Mouse (Mus musculus) midbrain, postnatal 0 days (tissue): ENCODE results near the gene Hap1. TPM values are rescaled to one million over a fixed set of nuclear protein-coding genes. Genes with fewer than 3 reads are reported as not detected.

Experiments used
- ATAC-seq: fragments of 200-750 bp; cut with Nextera tagmentation; 2 replicates; pipeline ENCODE4 v1.8.0; 2017; ENCODE audit warnings: moderate number of reproducible peaks, mild to moderate bottlenecking, moderate TSS enrichment, moderate library complexity; ENCODE audit not compliant: low FRiP score
- DNase-seq: peaks from one replicate; pipeline ENCODE4 v3.0.0-alpha.2; 2015; ENCODE audit warnings: low spot score
- H3K27ac ChIP-seq: fragments of 300-500 bp; sonication (generic); 2 replicates; pipeline ENCODE4 v1.5.1; 2014; ENCODE audit warnings: low read depth, mild to moderate bottlenecking, low read length, mixed read lengths
- H3K27me3 ChIP-seq: fragments of 300-500 bp; sonication (generic); 2 replicates; pipeline ENCODE4 v1.6.1; 2014; ENCODE audit warnings: low read length, control low read depth, mixed read lengths; ENCODE audit not compliant: insufficient read depth
- H3K36me3 ChIP-seq: fragments of 300-500 bp; sonication (generic); 2 replicates; pipeline ENCODE4 v1.6.1; 2014; ENCODE audit warnings: low read length, control low read depth, mixed read lengths; ENCODE audit not compliant: insufficient read depth
- H3K4me1 ChIP-seq: fragments of 300-500 bp; sonication (generic); 2 replicates; pipeline ENCODE4 v1.6.1; 2014; ENCODE audit warnings: mild to moderate bottlenecking, control low read depth, antibody characterized with exemption, low read length, mixed read lengths; ENCODE audit not compliant: insufficient read depth
- H3K4me2 ChIP-seq: fragments of 300-500 bp; sonication (generic); 2 replicates; pipeline ENCODE4 v1.6.1; 2014; ENCODE audit warnings: low read depth, mild to moderate bottlenecking, low read length, mixed read lengths; ENCODE audit not compliant: poor library complexity, severe bottlenecking
- H3K4me3 ChIP-seq: fragments of 300-500 bp; sonication (generic); 2 replicates; pipeline ENCODE4 v1.5.1; 2014; ENCODE audit warnings: low read depth, mild to moderate bottlenecking, low read length, moderate library complexity
- H3K9ac ChIP-seq: fragments of 300-500 bp; sonication (generic); replicated peaks from 2 replicates; pipeline ENCODE4 v1.6.1; 2014; ENCODE audit warnings: mild to moderate bottlenecking, low read length, moderate library complexity, mixed read lengths; ENCODE audit not compliant: poor library complexity, severe bottlenecking
- H3K9me3 ChIP-seq: fragments of 300-500 bp; sonication (generic); 2 replicates; pipeline ENCODE4 v1.6.1; 2016; ENCODE audit warnings: low read length, control low read depth
- CTCF ChIP-seq: IDR thresholded peaks from 2 replicates; pipeline ENCODE4 v1.5.1; 2016; ENCODE audit warnings: antibody characterized with exemption, mild to moderate bottlenecking
- WGBS: fragments of 180-500 bp; shearing (Covaris S2); extraction: QIAGEN DNeasy Blood & Tissue Kit; methylation state at CpG from one replicate; pipeline ENCODE4 v1.1.7; 2014; 5-methylcytosine and 5-hydroxymethylcytosine counted together
- polyA plus RNA-seq: library from polyadenylated mRNA; unstranded; fragments of >200 nt; fragmentation: Nextera tagmentation; extraction: Ambion mirVana; gene quantifications from 2 replicates; pipeline ENCODE4 v1.2.1, GENCODE M21; 2015
- total RNA-seq: library from RNA; depleted of rRNA; stranded (reverse); fragments of >200 nt; gene quantifications from 2 replicates; pipeline ENCODE4 v1.2.3, GENCODE M21; 2014

The Hap1 gene
- total and polyA plus RNA-seq, 2 experiments from 2014 or later: 631 to 743 TPM

DNA sequence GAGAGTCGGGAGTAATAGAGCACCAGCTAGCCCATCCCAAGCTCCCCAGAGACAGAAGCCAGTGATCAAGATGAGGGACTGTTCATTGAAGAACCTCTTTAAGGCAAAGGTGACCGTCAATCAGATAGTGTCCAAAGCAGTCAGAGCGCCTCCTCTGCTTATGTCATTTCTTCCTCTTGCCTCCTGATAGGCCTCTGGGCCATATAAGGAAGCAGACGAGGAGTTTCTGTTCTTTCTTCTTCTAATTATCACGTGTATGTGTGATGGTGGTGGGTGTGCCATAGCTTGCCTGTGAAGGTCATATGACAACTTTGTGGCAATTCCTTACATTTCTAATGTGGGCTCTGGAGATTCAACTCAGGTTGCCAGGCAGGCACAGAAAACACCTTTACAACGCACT is 44.9 kb upstream of the Hap1 start:
- TF ChIP-seq CTCF: no peak
- Histone ChIP-seq H3K4me2 (no peak overlapping the region), H3K36me3 (no peaks in the 10 kb centered on the region), H3K27me3 (no peaks in the 10 kb centered on the region), H3K4me1 (peaks cover 6% of the 10 kb centered on the region), H3K9me3 (no peaks in the 10 kb centered on the region), H3K4me3 (no peak overlapping the region), H3K27ac (no peak overlapping the region), H3K9ac (no peak overlapping the region)
- ATAC-seq (no peak), DNase-seq (no peak)
- WGBS: 81% methylated on average over 6 of the region's 6 CpGs

DNA sequence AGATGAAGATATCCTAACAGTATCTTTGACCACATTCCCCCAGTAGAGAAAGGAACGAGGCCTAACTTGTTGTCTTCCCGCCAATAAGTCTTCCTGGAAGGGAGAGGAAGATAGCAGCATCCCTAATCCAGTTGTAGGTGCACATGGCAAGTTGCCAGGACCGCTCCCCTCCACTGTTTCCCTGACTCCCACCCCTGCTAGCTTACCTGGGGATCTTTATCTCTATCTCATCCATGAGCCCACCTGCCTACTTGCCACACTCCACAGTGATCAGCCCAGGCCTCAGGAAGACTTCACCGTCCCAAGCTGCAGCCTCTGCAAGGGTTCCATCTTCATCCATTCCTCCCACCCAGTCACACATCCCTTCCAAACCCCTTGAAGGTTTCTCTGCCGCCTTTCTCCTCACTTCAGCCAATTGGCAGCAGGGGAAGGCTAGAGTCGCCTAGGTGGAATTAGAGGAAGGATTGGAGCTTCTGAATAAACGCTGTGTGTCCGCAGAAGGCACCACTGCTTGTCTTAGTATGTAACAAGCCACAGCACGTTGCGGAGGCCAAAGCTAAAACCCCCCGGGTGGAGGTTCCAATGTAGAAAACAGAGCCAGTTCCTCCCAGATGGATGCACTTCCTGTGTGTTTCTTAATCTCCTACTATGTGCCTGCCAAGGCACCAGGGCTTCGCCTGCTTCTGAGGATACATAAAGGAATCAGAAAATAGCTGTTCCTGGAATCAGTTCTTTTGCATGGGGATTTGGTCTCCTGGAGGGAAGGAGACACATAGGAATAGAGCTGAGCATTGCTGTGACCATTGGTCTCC is 44.0 kb upstream of the Hap1 start:
- Histone ChIP-seq H3K36me3 (no peaks in the 10 kb centered on the region), H3K4me3 (no peak overlapping the region), H3K27ac (no peak overlapping the region), H3K4me1 (peaks cover 15% of the 10 kb centered on the region), H3K27me3 (no peaks in the 10 kb centered on the region), H3K4me2 (no peak overlapping the region), H3K9me3 (no peaks in the 10 kb centered on the region), H3K9ac (no peak overlapping the region)
- no peak for TF ChIP-seq CTCF
- DNase-seq (no peak), ATAC-seq (no peak)
- WGBS: 74% methylated on average over 12 of the region's 12 CpGs

DNA sequence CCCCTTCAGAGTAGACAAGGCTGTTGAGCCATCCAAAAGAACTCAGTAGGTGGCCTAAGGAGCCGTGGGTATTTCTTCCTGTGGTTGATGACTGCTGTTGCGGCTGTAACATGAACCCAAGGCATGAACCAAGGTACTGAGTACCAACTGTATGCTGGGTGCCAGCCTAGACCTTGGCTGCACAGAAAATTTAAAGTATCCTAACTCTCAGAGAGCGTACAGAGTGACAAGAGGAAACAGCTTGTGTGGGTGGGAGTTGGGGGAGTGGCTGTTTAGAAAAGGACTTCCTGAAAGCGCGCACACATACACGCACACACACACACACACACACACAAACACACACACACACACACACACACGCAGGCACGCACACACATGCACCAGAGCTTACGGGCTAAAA is 43.4 kb upstream of the Hap1 start:
- H3K4me1 ChIP-seq: peaks cover 17% of the 10 kb centered on the region
- H3K4me2 ChIP-seq: no peak overlapping the region
- ATAC-seq (no peak), DNase-seq (no peak)
- no peaks in the 10 kb centered on the region for H3K27me3 ChIP-seq
- no peak overlapping the region for H3K9ac ChIP-seq
- no peaks in the 10 kb centered on the region for H3K9me3 ChIP-seq
- H3K36me3 ChIP-seq: no peaks in the 10 kb centered on the region
- 81% methylated on average over 9 of the region's 9 CpGs for WGBS
- H3K4me3 ChIP-seq: no peak overlapping the region
- TF ChIP-seq CTCF: no peak
- H3K27ac ChIP-seq: no peak overlapping the region

DNA sequence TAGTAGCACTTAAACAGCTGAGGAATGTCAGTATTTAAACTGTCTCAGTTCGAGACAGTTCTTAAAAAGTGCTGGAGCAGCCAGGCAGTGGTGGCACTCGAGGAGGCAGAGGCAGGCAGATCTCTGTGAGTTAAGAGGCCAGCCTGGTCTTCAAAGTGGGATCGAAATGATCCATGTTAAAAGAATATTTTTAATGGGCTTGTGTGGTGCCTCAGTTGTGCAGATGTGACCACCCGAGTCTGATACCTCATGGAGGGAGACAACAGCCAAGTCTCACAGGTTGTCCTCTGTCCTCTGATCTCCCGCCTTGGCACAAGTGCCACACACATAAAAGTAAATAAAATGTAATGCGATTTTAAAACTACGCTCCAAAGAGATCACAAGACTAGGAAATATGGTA is 42.6 kb upstream of the Hap1 start:
- Histone ChIP-seq H3K27me3 (no peaks in the 10 kb centered on the region), H3K4me3 (no peak overlapping the region), H3K9me3 (no peaks in the 10 kb centered on the region), H3K9ac (no peak overlapping the region), H3K27ac (peak overlapping the region; percentile 27; the same call in 1 of the 2 replicates), H3K36me3 (no peaks in the 10 kb centered on the region), H3K4me2 (peak overlapping the region; percentile 79; the same call in 1 of the 2 replicates), H3K4me1 (peaks cover 17% of the 10 kb centered on the region)
- ATAC-seq: no peak
- 93% methylated on average over 7 of the region's 7 CpGs for WGBS
- TF ChIP-seq CTCF: no peak
- DNase-seq: no peak

DNA sequence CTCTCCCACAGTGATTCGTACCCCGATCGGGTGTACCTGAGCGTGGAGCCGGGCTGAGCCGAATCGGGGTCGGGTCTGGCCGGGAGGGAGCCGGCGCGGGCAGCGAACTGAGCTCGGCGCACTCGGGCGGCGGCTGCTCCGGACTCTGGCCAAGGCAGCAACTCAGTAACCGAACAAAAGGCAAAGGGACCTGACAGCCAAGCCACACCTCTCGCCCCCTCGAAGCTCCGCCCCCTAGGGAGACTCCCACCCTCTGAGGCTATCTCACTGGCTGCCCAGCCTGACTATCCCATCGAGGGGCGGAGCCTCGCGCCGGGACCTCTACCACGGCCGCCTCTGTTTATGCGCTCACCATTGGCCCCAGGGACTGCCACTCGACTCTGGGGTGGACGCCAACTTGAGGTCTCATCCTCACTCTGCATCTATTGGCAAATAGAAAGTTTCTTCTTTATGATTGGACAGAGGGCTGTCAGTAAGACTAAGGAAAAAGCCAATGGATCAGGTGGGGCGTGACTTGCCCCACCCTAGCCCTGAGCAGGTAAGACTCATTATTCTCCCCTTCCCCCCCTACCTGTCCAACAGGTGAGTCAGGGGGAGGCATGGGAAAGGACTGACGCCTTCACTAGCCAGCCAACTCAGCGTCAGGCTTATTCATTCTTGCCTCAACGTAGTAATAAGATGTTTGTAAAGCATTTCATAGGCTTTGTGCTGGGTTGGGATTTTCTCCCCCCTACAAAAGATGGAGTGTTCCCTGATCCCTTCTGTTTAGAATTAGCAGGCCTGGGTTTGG is 41.9 kb upstream of the Hap1 start, which contains the start of gene Jup:
Gene Jup (minus strand): TSS at position 164 of the 790 bp plus-strand sequence.
- peak; percentile 100 for DNase-seq
- TF ChIP-seq CTCF: no peak; the same call in 1 of the 2 replicates

More for the DNA sequence above, 41.9 kb upstream of the Hap1 start, which contains the start of gene Jup:
- H3K27me3 ChIP-seq: no peaks in the 10 kb centered on the region
- no peaks in the 10 kb centered on the region for H3K9me3 ChIP-seq
- H3K9ac ChIP-seq: peak within 1 kb of the TSS; percentile 80
- peaks cover 17% of the 10 kb centered on the region for H3K4me1 ChIP-seq
- H3K36me3 ChIP-seq: no peaks in the 10 kb centered on the region
- H3K4me2 ChIP-seq: peak within 1 kb of the TSS; percentile 79
- peak within 1 kb of the TSS; percentile 75 for H3K27ac ChIP-seq
- peak within 1 kb of the TSS; percentile 86 for H3K4me3 ChIP-seq
- WGBS: 1% methylated on average over 36 of the region's 37 CpGs
- peak; percentile 99 for ATAC-seq
